Mouse (Mus musculus) left cerebral cortex, postnatal 36 days (tissue): ENCODE results near the gene Nab2. TPM values are rescaled to one million over a fixed set of nuclear protein-coding genes. Genes with fewer than 3 reads are reported as not detected.
A peak's percentile ranks its signal among the peaks of the same experiment; 100 is the strongest.

ENCODE experiments used
- DNase-seq, 2 experiments: peaks; one replicate each; pipeline ENCODE4 v3.0.0; 2021 to 2022; ENCODE audit warnings: low spot score in 2 of 2, mixed read lengths in 1 of 2
- intact Hi-C: fragments of 180-260 bp; cut with DNase I; formaldehyde crosslinking; loops from one replicate; pipeline ENCODE4 v1.15.1; 2025
- total RNA-seq, 2 experiments: library from RNA; stranded (reverse); gene quantifications; 2 replicates each; pipeline ENCODE4 v1.2.3; 2021

Gene Nab2
- total RNA-seq, 2 experiments from 2014 or later, result 39.7 to 40.5 TPM

DNA sequence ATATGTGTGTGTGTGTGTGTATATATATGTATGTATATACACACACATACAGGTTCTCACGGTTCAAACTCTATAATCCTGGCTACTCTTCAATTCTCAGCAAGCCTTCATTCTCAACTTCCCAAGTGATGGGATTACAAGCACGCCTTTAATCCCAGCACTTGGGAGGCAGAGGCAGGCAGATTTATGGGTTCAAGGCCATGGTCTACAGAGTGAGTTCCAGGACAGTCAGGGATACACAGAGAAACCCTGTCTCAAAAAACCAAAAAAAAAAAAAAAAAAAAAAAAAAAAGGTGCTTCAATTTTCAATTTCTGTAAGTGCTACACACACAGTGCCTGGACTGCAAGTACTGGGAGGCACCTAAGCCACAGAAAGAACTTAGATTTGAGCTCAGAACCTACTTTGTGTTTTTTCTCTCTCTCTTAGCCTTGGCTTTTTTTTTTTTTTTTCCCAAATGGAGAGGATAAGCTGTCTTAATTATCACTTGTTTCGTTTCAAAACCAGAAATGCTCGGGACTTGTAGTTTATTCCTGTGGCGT lies 7.6 kb upstream of the Nab2 start:
- intact Hi-C loops, result loop anchor here (2.0 to 5.0 kb wide), 3 partner anchors 33 to 261 kb away; partner anchors contain the start of gene Stat6
- DNase-seq, result no peak

DNA sequence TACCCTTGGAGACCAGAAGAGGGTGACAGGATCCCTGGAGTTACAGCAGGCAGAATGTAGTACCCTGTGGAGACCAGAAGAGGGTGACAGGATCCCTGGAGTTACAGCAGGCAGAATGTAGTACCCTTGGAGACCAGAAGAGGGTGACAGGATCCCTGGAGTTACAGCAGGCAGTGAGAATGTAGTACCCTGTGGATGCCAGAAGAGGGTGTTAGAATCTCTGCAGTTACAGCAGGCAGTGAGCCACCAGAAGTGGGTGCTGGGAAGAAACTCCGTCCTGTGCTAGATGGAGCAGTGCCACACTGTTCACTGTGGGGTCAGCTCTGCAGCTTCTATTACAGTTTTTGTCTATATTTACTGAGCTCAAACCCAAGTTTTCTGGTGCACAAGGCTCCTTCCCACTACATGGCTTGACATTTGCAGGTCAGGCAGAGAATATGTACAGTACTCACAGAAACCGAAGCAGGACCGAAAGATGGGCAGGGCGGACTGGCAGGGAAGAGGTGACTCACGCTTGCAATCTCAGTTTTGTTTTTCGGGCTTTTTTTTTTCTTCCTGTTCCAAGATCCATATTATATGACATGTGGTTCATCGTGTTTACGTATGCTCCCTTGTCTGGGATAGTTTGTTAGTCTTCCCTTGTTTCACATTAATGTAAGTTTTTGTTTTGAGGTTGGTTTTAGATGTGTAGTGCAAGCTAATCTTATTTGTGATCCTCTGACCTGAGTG lies 6.6 kb upstream of the Nab2 start:
- peak; percentile 84 to 92 for DNase-seq

DNA sequence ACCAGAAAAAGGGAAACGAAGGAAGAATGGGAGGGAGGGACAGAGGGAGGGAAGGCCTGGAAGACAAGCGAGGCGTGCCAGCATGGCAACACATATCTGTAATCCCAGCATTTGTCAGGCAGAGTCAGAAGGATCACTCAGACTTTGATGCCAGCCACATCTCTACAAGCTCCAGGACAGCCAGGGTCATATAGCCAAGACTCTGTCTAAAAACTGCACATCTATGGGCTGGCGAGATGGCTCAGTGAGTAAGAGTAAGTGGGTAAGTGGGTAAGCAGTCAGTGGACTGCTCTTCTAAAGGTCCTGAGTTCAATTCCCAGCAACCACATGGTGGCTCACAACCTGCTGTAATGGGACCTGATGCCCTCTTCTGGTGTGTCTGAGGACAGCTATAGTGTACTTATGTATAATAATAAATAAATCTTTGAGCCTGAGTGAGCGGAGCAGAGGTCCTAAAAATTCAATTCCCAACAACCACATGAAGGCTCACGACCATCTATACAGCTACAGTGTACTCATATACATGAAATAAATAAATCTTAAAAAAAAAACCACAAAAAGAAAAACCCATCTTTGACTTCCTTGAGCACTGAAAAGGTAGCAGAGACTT lies 5.8 kb upstream of the Nab2 start:
- no peak for DNase-seq
- intact Hi-C loops, result loop anchor here (2.0 kb wide), 1 partner anchor 31 kb away; the partner anchor contains the start of gene Stat6

More for the DNA sequence above, 6.6 kb upstream of the Nab2 start:
- intact Hi-C loops, result loop anchor here (2.0 to 5.0 kb wide), 3 partner anchors 32 to 262 kb away; partner anchors contain the start of gene Stat6

DNA sequence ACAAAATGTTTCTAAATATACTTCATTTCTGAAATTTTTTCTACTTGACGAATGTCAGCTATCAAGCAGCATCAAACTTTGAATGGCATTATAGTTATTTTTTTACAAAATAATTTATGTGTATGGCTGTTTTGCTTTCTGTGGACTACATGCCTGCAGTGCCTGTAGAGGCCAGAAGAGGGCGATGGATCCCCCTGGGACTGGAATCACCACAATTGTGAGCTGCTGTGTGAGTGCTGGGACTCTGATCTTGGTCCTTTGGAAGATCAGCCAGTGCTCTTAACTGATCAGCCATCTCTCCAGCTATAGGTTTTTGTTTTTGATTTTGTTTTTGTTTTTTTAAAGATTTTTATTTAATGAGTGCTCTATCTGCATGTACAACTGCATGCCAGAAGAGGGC lies 2.9 kb upstream of the Nab2 start:
- DNase-seq, result no peak
- intact Hi-C loops, result no loop called here

DNA sequence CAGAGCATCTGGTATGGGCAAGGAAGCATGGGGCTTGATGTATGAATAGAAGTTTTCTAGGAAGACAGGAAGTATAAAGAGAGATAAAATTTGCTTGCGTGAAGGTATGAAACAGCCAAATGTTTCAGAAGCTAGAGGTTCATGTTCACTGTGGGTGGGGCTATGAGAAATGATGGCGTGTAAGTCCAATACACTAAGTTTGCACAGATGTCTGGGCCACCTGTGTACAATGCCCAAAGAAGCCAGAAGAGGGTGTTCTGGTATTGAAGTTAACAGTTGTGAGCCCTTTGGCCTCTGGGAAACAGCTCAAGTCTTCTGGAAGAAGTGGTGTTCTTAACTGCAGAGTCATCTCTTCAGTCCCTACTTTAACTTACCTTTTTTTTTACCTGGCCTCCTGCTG lies 1.8 kb upstream of the Nab2 start:
- DNase-seq, result no peak
- intact Hi-C loops, result no loop called here

DNA sequence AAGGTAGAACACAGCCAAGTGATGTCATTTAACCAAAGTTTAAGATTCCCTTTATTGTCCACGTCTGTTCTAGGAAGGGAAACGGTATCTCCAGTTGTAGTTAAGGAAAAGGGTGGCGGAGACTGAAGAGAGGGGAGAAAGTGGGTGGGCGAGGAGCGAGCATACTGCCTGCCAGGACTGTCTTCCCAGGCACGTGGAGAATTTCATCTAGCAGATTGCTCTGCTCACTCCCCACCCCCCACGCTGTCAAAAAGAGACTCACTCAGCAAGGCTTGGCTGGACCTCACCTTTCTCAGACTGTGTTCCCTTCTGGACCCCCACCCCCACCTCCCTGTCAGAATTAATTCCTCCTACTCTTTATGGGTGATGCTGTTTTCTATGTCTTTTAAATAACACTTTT lies 802 bp upstream of the Nab2 start:
- DNase-seq, result peak; percentile 60 to 65
- intact Hi-C loops, result loop anchor here (5.0 kb wide), 1 partner anchor 47 kb away; the partner anchor contains the start of gene Lrp1

DNA sequence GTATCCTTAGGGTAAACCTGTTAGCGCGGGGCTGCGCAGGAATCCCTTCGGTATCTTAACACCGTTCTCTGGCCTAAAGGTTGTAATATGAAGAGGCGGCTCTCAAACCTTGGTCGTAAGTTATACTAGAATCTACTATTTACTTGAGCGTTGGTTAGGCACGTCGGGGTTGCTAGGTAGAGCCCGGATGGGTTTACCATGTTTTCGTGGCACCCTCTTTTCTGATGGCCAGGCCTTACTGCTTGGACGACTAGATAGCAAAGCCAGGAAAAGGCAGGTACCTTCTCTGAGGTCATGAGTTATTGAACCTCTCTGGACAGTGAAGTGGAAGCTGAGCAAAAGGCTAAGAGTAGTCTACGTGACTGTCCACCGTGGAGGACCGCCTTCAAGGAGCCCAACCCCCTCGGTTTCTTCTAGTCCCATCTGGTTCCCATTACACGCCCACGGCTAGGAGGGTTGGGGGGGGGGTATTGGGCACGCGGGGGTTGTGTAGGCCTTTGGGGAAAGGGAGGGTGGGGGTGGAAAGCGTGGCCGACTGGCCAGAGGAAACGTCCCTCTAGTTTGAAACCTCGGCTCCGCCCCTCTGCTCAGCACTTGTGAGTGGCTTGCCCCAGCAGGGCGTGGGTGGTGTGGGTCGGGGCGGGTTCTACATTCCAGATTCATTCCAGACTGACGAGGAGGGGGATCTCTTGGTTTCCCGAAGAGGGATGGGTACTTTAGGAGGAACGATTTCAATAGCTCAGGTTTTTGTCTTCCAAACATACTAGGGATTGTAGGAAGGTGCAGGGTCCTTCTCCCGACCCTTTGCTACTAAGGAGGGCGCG lies 887 bp downstream of the Nab2 start:
- intact Hi-C loops, result loop anchor here (5.0 kb wide), 1 partner anchor 45 kb away; the partner anchor contains the start of gene Lrp1

DNA sequence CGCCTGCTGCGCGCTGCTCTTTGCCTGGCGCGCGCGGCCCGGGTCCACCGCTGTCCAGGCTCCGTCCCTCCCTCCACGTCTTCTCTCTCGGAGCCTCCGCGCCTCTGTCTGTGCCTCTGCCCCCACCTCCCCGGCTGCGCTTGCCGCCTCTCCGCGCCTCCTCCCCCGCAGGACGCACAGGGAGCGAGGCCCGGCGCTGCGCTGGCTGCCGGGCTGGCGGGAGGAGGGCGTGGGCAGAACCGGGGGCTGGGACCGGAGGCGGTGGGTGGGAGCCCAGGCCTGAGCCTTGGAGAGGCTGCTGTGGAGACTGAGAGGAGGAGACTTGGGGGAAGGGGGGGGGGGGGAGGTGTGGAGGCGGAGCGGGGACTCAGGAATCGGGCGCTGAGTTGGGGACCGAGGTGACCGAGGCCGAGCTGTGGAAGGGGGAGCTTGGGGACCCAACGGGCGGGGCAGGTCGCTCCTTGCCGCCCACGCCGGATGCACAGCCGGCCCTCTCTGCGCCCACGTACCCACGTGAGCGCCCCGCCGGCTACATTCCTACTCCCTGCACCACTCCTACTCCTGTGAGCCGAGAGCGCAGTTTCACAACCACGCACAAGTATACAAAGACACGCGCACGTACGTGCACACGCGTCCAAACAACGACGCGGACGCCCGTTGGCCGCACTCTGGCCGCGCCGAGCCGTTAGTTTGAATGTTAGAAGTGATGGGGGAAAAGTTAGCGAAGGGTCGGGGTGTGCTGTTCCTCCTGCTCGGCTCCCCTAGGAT lies 1.7 kb downstream of the Nab2 start, which contains the start of gene Nemp1:
TSS of gene Nemp1 (plus strand) at position 401 of the 768 bp plus-strand sequence.
- DNase-seq, result peak; percentile 80 to 82
- intact Hi-C loops, result loop anchor here (5.0 kb wide), 1 partner anchor 44 kb away; the partner anchor contains the start of gene Lrp1

More for the DNA sequence above, 887 bp downstream of the Nab2 start:
- DNase-seq, result peak; percentile 72 to 79

DNA sequence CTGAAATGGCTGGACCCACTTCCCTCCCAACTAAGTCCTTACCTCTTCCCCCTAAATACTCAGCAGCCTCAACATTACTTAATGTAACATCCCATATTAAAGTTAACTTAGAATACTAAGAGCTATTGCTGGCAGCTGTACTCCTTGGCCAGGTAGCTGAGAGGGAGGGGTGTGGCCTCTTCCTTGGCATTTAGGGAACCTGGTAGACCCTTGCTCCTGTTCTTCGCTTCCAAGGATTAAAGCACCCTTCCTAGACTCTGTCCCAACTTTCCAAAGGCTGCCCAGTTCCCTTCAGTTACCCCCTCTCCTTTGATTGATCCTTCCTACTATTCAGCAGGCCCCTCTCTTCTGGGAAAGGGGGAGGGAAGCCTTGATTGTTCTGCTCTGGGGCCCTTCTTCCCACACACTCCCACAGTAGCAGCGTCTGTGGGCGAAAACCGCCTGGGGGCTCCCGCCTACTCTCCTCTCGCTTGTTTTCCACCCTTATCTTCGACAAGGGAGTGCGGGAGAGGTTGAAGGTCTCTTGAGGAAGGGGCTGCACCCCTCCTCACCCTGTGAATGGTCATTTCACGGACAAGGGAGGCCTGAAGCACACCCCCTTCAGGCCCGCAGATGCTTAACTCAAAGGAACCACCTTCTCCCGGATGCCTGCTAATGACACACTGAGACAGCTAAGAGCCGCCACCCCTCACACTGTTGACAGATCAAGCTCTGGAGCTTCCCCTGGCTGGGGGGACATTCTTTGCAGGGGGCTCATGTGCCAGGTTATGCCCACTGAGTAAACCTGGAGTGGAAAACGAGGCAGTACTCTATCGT lies 2.8 kb downstream of the Nab2 start:
- intact Hi-C loops, result loop anchor here (5.0 kb wide), 1 partner anchor 43 kb away; the partner anchor contains the start of gene Lrp1
- DNase-seq, result no peak

DNA sequence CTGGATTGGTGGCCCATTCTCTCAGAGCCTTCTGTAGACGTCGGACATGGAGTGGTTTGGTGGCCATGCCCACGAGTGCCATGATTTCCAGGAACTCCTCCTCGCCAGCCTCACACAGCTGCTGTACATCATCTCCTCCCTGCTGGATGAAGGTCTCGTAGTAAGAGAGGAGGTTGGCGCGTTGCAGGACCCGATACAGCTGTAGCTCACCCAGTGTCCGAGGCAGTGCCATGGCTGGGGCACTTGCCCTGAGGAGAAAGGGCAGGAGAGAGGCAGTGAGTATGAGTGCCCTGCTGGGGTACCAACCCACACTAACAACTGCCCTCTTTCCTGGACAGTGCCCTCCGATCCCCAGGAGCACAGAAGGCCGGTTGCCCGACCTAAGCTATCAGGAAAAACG lies 3.5 kb downstream of the Nab2 start:
- intact Hi-C loops, result loop anchor here (5.0 kb wide), 1 partner anchor 43 kb away; the partner anchor contains the start of gene Lrp1
- DNase-seq, result peak in 1 of 2 experiments; percentile 21

DNA sequence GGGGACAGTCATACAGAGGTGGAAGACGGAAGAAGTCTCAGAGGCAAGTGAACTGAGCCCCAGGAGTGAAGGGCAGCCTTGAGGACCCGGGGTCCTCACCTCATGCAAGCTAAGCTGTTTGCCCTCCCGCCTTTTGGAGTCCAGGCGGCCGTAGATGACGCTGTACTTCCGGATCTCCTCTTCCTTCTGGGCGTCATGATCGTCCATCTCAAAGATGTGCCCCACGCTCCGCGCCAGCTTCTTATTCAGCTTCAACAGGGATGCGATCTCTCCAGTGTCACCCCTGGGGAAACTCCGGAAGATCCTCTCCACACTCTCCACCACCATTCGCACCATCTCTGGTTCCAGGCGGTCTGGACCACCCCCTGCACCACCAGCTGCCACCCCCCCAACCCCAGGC lies 4.2 kb downstream of the Nab2 start:
- intact Hi-C loops, result no loop called here
- DNase-seq, result no peak

DNA sequence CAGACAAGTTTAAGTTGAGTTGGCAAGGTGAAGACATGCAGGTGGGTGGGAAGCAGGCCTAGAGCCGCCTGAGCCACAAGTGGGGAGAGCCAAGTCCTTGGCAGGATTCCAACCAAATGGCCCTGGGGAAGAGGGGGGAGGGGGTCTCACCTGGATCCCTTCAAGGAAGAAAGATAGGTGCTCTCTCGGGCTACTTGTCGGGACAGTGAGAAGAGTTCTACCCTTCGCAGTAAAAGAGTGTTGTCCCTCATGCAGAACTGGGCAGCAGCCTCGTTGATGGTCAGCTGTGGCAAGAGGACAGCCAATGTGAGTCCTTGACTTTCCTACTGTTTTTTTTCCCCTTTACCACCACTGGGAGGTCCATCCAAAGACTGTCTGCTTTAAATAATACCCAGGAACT lies 4.8 kb downstream of the Nab2 start:
- intact Hi-C loops, result no loop called here
- no peak for DNase-seq

DNA sequence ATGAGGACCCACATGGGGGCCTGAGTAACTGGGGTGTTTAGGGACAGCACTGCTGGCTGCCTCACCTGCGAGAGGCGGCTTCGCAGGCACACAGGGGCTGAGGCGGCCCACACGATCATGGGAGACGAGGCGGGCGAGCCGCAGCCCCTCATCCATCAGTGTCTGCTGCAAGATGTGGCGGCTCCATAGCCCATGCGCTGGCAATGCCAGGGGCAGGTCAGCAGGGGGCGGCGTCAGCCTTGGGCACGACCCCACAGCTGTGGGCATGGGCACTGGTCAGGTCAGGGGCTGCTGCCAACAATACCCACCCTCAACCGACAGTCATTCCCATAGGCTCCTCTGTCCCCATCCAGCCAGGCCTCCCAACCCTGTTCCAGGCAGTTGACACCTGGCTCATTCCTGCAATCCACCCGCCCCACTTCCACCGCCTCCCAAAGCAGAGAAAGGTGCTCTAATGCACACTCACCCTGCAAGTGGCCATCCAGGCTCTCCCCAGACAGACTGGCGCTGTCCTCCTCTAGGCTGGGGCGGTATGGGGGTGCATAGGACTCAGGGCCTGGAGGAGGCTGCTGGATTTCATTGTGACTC lies 5.6 kb downstream of the Nab2 start:
- intact Hi-C loops, result no loop called here
- DNase-seq, result peak in 1 of 2 experiments; percentile 39

DNA sequence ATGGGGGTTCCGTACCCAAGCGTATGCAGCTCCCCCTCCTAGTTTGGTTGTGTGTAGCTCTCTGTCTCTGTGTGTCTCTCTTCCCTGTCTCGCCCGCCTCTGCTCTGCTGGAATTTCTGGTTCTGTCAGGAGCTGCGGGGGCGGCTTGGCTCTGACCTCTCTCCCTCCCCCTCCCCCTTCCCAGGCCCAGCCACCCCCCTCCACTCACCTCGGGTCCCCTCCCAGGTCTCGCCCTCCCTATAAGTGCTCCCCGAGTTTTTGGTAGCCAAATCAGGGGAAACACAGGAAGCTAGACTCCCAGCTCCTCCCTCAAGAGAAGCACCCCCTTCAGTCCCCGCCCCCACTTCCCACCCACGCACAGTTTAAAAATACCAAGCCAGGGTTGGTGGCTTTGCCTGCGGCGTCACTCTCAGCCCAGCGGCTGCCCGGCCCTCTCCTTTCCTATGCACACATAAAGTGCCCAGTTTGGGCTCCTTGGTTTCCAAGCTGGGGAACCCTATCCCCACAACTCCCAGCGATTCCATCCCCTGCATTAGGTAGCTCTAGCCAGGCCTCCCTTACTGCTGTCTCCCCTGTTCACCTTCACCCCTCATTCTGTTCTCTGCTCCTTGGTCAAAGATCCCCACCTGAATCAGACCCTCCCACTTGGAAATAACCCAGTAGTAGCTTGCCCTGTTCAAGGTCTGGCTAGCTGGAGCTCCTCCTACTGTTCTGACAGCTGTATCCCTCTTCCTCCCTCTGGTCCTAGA lies 6.3 kb downstream of the Nab2 start:
- intact Hi-C loops, result no loop called here
- peak; percentile 59 to 72 for DNase-seq

DNA sequence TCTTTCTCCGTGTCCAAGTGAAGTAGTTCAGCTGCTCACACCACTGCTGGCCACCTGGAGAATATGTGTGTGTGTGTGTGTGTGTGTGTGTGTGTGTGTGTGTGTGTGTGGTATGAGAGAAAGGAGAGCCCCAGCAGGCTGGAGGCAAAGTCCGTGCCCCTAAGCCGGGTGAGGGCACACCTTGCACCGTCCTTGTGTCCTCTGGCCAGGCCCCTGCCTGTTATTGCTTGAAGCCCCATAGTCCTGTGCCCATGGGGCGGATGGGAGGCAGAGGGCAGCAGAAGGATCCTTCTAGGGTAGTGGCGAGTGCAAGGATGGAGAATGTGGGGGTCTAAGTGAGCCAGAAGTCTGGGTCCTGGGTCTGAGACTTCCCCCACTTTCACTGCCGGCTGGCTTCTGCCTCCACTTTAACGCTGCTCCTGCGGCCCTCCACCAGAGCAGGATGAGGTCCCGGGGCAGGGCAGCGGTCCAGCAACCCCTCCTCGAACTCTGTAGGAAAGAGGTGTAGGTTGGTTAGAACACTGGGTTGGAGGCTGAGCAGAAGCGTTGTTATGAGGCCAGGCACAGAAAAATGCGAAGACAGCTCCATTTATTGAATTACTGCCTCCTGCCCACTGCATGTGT lies 7.0 kb downstream of the Nab2 start:
- intact Hi-C loops, result no loop called here

DNA sequence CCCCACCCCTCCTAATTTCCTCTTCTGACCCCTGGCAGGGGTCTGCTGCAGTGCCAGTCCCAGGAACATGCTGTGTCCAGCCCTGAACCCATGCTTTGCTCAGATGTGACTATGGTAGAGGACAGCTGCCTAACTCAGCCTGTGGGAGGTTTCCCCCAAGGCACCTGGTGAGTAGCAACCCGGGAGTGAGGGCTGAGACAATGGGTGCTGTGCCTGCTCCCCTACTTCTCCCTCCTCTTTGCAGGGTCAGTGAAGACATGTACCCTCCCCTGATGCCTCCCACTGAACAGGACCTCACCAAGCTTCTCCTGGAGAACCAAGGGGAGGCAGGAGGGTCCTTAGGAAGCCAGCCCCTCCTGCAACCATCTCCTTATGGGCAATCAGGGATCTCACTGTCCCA lies 8.8 kb downstream of the Nab2 start:
- DNase-seq, result no peak
- intact Hi-C loops, result no loop called here

More for the DNA sequence above, 7.0 kb downstream of the Nab2 start:
- no peak for DNase-seq
